Mouse (Mus musculus): Measurements from ENCODE around the gene Dhx37.

GRCm38 (mm10) chr5:125472796-125473475, 39.0 kb upstream of the Dhx37 start:
- TF ChIP-seq CTCF (IDR thresholded peaks at IDR 0.05) (no peak), POLR2A (IDR thresholded peaks at IDR 0.05; ENCODE audit: insufficient read depth, low read depth, low read length) (no peak)
